Comparison of ENCODE assay signal across 8 mouse cellular contexts in genomic region chr7:48788851-48789572, GRCm38 (mm10). TPM values are rescaled to one million over a fixed set of nuclear protein-coding genes. Genes with fewer than 3 reads are reported as not detected.
DNase-seq lines count a peak whose midpoint lies in the region; ATAC-seq and TF ChIP-seq lines count a peak whose summit lies in the region.

Zdhhc13 (plus strand) TSS chr7:48789003.

- peak within 1 kb of the TSS; percentile 74 for H3K4me2 ChIP-seq in embryonic facial prominence, embryonic 13.5 days
- peak within 1 kb of the TSS; percentile 71 for H3K4me2 ChIP-seq in limb, embryonic 12.5 days
- H3K4me2 ChIP-seq in midbrain, embryonic 15.5 days: peak within 1 kb of the TSS; percentile 63

- no peak for TF ChIP-seq POLR2A in kidney, adult 2 months (IDR thresholded peaks at IDR 0.05; ENCODE audit: low read depth, low read length)
- peak; percentile 67 for TF ChIP-seq POLR2A in spleen, adult 2 months (IDR thresholded peaks at IDR 0.05; ENCODE audit: low read depth, low read length)

- under 1% methylated on average over 56 of the region's 57 CpGs for WGBS in embryonic facial prominence, embryonic 13.5 days
- WGBS in kidney, adult 2 months: under 1% methylated on average over 56 of the region's 57 CpGs
- under 1% methylated on average over 57 of the region's 57 CpGs for WGBS in limb, embryonic 12.5 days
- WGBS in midbrain, embryonic 15.5 days: under 1% methylated on average over 57 of the region's 57 CpGs
- whole genome bisulfite sequencing in spleen, adult 2 months: under 1% methylated on average over 50 of the region's 57 CpGs

- peak within 1 kb of the TSS; percentile 55 for H3K27ac ChIP-seq in embryonic facial prominence, embryonic 13.5 days
- H3K27ac ChIP-seq in kidney, adult 2 months (ENCODE audit: insufficient read depth, low read depth, low read length): peak within 1 kb of the TSS; percentile 80
- H3K27ac ChIP-seq in limb, embryonic 12.5 days: peak within 1 kb of the TSS; percentile 77
- H3K27ac ChIP-seq in midbrain, embryonic 15.5 days: peak within 1 kb of the TSS; percentile 84
- peak within 1 kb of the TSS; percentile 84 for H3K27ac ChIP-seq in spleen, adult 2 months (ENCODE audit: insufficient read depth, low read length)

- no peak for TF ChIP-seq CTCF in kidney, adult 2 months (conservative IDR thresholded peaks at IDR 0.05; ENCODE audit: insufficient read depth, insufficient read length, low read depth, low read length)
- no peak for TF ChIP-seq CTCF in spleen, adult 2 months (IDR thresholded peaks at IDR 0.05; ENCODE audit: extremely low read depth, insufficient read depth, insufficient read length, insufficient replicate concordance)

- peak within 1 kb of the TSS; percentile 86 for H3K4me3 ChIP-seq in embryonic facial prominence, embryonic 13.5 days
- peak within 1 kb of the TSS; percentile 84 for H3K4me3 ChIP-seq in kidney, adult 2 months (ENCODE audit: insufficient read depth, low read depth, low read length)
- H3K4me3 ChIP-seq in limb, embryonic 12.5 days (replicated peaks): peak within 1 kb of the TSS; percentile 73
- peak within 1 kb of the TSS; percentile 80 for H3K4me3 ChIP-seq in midbrain, embryonic 15.5 days
- peak within 1 kb of the TSS; percentile 90 for H3K4me3 ChIP-seq in spleen, adult 2 months (ENCODE audit: extremely low read depth, insufficient read depth, insufficient read length)

- DNase-seq in 3134 (ENCODE audit: extremely low read depth, insufficient read length, low spot score): peak; percentile 91
- peak; percentile 93 to 94 for DNase-seq in adrenal gland, postnatal 36 days
- peak; percentile 94 to 96 for DNase-seq in heart, adult 18-20 months
- DNase-seq in kidney, adult 2 months: peak; percentile 97
- DNase-seq in spleen, adult 2 months (ENCODE audit: low read depth in 1 of 2, low spot score in 2 of 2): peak; percentile 93 to 94

- H3K27me3 ChIP-seq in embryonic facial prominence, embryonic 13.5 days: no peaks in the 10 kb centered on the region
- no peaks in the 10 kb centered on the region for H3K27me3 ChIP-seq in kidney, adult 2 months (replicated peaks; ENCODE audit: control insufficient read depth, insufficient read depth, low read length)
- no peaks in the 10 kb centered on the region for H3K27me3 ChIP-seq in limb, embryonic 12.5 days
- no peaks in the 10 kb centered on the region for H3K27me3 ChIP-seq in midbrain, embryonic 15.5 days (replicated peaks)
- H3K27me3 ChIP-seq in spleen, adult 2 months (ENCODE audit: control insufficient read depth, insufficient read depth, low read length): no peaks in the 10 kb centered on the region

- no peaks in the 10 kb centered on the region for H3K9me3 ChIP-seq in embryonic facial prominence, embryonic 13.5 days
- no peaks in the 10 kb centered on the region for H3K9me3 ChIP-seq in limb, embryonic 12.5 days
- H3K9me3 ChIP-seq in midbrain, embryonic 15.5 days: no peaks in the 10 kb centered on the region

- H3K36me3 ChIP-seq in embryonic facial prominence, embryonic 13.5 days: 0 out of 2 replicates have a peak, but pooled peaks cover 5% of the 10 kb centered on the region
- H3K36me3 ChIP-seq in kidney, adult 2 months (ENCODE audit: control insufficient read depth, insufficient read depth, low read length): no peaks in the 10 kb centered on the region
- no peaks in the 10 kb centered on the region; the same call in 1 of the 2 replicates for H3K36me3 ChIP-seq in limb, embryonic 12.5 days
- H3K36me3 ChIP-seq in midbrain, embryonic 15.5 days (replicated peaks): no peaks in the 10 kb centered on the region
- no peaks in the 10 kb centered on the region for H3K36me3 ChIP-seq in spleen, adult 2 months (ENCODE audit: control insufficient read depth, insufficient read depth, low read length)

- peaks cover 13% of the 10 kb centered on the region for H3K4me1 ChIP-seq in embryonic facial prominence, embryonic 13.5 days
- peaks cover 8% of the 10 kb centered on the region; the same call in 1 of the 2 replicates for H3K4me1 ChIP-seq in kidney, adult 2 months (ENCODE audit: control insufficient read depth, insufficient read depth, low read length)
- H3K4me1 ChIP-seq in limb, embryonic 12.5 days (replicated peaks): peaks cover 10% of the 10 kb centered on the region; the same call in 1 of the 2 replicates
- H3K4me1 ChIP-seq in midbrain, embryonic 15.5 days: peaks cover 26% of the 10 kb centered on the region
- H3K4me1 ChIP-seq in spleen, adult 2 months (ENCODE audit: control insufficient read depth, insufficient read depth, insufficient read length): peaks cover 12% of the 10 kb centered on the region; the same call in 1 of the 2 replicates

- ATAC-seq in embryonic facial prominence, embryonic 13.5 days (ENCODE audit: insufficient number of reproducible peaks, insufficient read depth, low FRiP score, low TSS enrichment, low read depth): peak; percentile 97
- peak; percentile 100 for ATAC-seq in limb, embryonic 12.5 days (ENCODE audit: insufficient number of reproducible peaks, insufficient read depth, low FRiP score, low TSS enrichment, low read depth)
- peak; percentile 99 for ATAC-seq in midbrain, embryonic 15.5 days (replicated peaks)

- peak within 1 kb of the TSS; percentile 86 for H3K9ac ChIP-seq in embryonic facial prominence, embryonic 13.5 days
- H3K9ac ChIP-seq in limb, embryonic 12.5 days (replicated peaks): peak within 1 kb of the TSS; percentile 79
- peak within 1 kb of the TSS; percentile 77 for H3K9ac ChIP-seq in midbrain, embryonic 15.5 days

RNA-seq across cellular contexts. Expression of gene Zdhhc13, which starts in this region (rescaled TPM):
- total RNA-seq in adrenal gland, postnatal 36 days (2021): 10 to 100 TPM; 10.3 to 11.8 TPM
- polyA plus RNA-seq in embryonic facial prominence, embryonic 13.5 days (2015; fragmentation: Nextera tagmentation; extraction: Ambion mirVana): 28.5 and 30.4 TPM in 2 replicates
- total RNA-seq in heart, adult 18-20 months (2021): 10 to 100 TPM; 11.2 to 13.8 TPM
- polyA plus RNA-seq in kidney, adult 2 months (2012; rRNA removed): 7.8 and 9.6 TPM in 2 replicates
- polyA plus RNA-seq in limb, embryonic 12.5 days (2016; fragmentation: Nextera tagmentation; extraction: Ambion mirVana): 29.6 TPM in 2 replicates
- polyA plus RNA-seq in midbrain, embryonic 15.5 days (2015; fragmentation: Nextera tagmentation; extraction: Ambion mirVana): 36.5 and 38.7 TPM in 2 replicates
- polyA plus RNA-seq in spleen, adult 2 months (2012; rRNA removed): 6.9 and 7.5 TPM in 2 replicates

Comparison
In these comparisons a context has a peak if more than half of its experiments do, and no peak if none do; other contexts are left out.
1. Peak in every context shown above with its lines: DNase-seq, ATAC-seq, H3K4me3 ChIP-seq and H3K27ac ChIP-seq.